Mouse (Mus musculus) G1E (cell line): ENCODE measurements around the gene 1700001O22Rik. TPM values are rescaled to one million over a fixed set of nuclear protein-coding genes. Genes with fewer than 3 reads are reported as not detected.

Experiments
- ATAC-seq: 2 replicates; pipeline ENCODE4 v1.8.0; 2016; ENCODE audit warnings: mild to moderate bottlenecking; ENCODE audit not compliant: insufficient number of reproducible peaks, poor library complexity, low FRiP score, severe bottlenecking; ENCODE audit errors: extremely low read depth
- DNase-seq: peaks from one replicate; pipeline ENCODE4 v3.0.0; 2012; ENCODE audit warnings: low spot score
- H3K27me3 ChIP-seq: 2 replicates; pipeline ENCODE4 v1.6.1; 2012; ENCODE audit warnings: mild to moderate bottlenecking, low read length, inconsistent platforms; ENCODE audit not compliant: insufficient read depth
- H3K36me3 ChIP-seq: replicated peaks from 2 replicates; pipeline ENCODE3; 2012; ENCODE audit warnings: mild to moderate bottlenecking, inconsistent platforms
- H3K4me1 ChIP-seq: 2 replicates; pipeline ENCODE4 v1.6.1; 2012; ENCODE audit warnings: low read depth, low read length, inconsistent platforms, mixed read lengths; ENCODE audit not compliant: insufficient read depth
- H3K4me3 ChIP-seq: 2 replicates; pipeline ENCODE4 v1.5.1; 2012; ENCODE audit warnings: low read depth, mild to moderate bottlenecking, inconsistent platforms, low read length, moderate library complexity, mixed read lengths
- H3K9me3 ChIP-seq: replicated peaks from 2 replicates; pipeline ENCODE4 v1.6.1; 2012; ENCODE audit warnings: inconsistent platforms
- CTCF ChIP-seq: IDR thresholded peaks from 2 replicates; pipeline ENCODE4 v1.5.1; 2012; ENCODE audit warnings: low read depth, low read length, inconsistent platforms, mixed read lengths
- GATA1 ChIP-seq: IDR thresholded peaks from 2 replicates; pipeline ENCODE4 v1.6.1; 2012; ENCODE audit warnings: borderline replicate concordance, low read length, inconsistent platforms, mixed read lengths
- GATA2 ChIP-seq: IDR thresholded peaks from 2 replicates; pipeline ENCODE4 v1.6.1; 2012; ENCODE audit warnings: low read depth, low read length, inconsistent platforms, borderline replicate concordance
- POLR2AphosphoS5 ChIP-seq: IDR thresholded peaks from 2 replicates; pipeline ENCODE4 v1.6.1; 2012; ENCODE audit warnings: low read depth, low read length, inconsistent platforms; ENCODE audit not compliant: insufficient replicate concordance
- TAL1 ChIP-seq: conservative IDR thresholded peaks from 2 replicates; pipeline ENCODE4 v1.6.1; 2012; ENCODE audit warnings: low read depth, low read length, inconsistent platforms, mixed read lengths
- polyA plus RNA-seq: library from polyadenylated mRNA; stranded (reverse); fragments of >175 nt; gene quantifications from 2 replicates; pipeline ENCODE4 v1.2.3, GENCODE M21; 2012
- total RNA-seq, 2 experiments: library from RNA; stranded (forward) in 1 of 2; stranded (reverse) in 1 of 2; fragments of 200-1000 nt in 1 of 2; fragments of >200 nt in 1 of 2; fragmentation: Nextera tagmentation in 1 of 2; gene quantifications; 2 replicates each; pipeline ENCODE4 v1.2.3; 2014 to 2017

1700001O22Rik gene
- total and polyA plus RNA-seq, 3 experiments, result 0.33 TPM; not detected in 2

GRCm38 (mm10) chr2:30783346-30783745 lies 20.1 kb downstream of the 1700001O22Rik start:
- no peaks in the 10 kb centered on the region for H3K9me3 ChIP-seq
- no peak overlapping the region for H3K4me3 ChIP-seq
- DNase-seq (no peak), ATAC-seq (no peak)
- TF ChIP-seq GATA1 (no peak), CTCF (no peak), TAL1 (no peak), POLR2AphosphoS5 (no peak), GATA2 (no peak)
- H3K36me3 ChIP-seq, result no peaks in the 10 kb centered on the region
- H3K4me1 ChIP-seq, result peaks cover 35% of the 10 kb centered on the region
- peaks cover 48% of the 10 kb centered on the region for H3K27me3 ChIP-seq

- Histone ChIP-seq H3K36me3 (no peaks in the 10 kb centered on the region), H3K27me3 (peaks cover 42% of the 10 kb centered on the region), H3K4me3 (no peak overlapping the region), H3K9me3 (no peaks in the 10 kb centered on the region), H3K4me1 (peaks cover 37% of the 10 kb centered on the region)
- no peak for ATAC-seq
- DNase-seq, result no peak
- TF ChIP-seq GATA2, result no peak
- TF ChIP-seq CTCF, result no peak
- TF ChIP-seq TAL1, result no peak
- TF ChIP-seq GATA1, result no peak
- TF ChIP-seq POLR2AphosphoS5, result no peak
Observed at GRCm38 (mm10) chr2:30782312-30783290, 20.9 kb downstream of the 1700001O22Rik start.

- ATAC-seq, result no peak
- H3K36me3 ChIP-seq, result no peaks in the 10 kb centered on the region
- 0 out of 2 replicates have a peak overlapping the region, but pooled peaks have one; percentile 32 for H3K4me3 ChIP-seq
- TF ChIP-seq GATA2, result no peak
- no peak for TF ChIP-seq POLR2AphosphoS5
- TF ChIP-seq TAL1, result no peak
- no peak for TF ChIP-seq GATA1
- TF ChIP-seq CTCF, result no peak
- no peaks in the 10 kb centered on the region for H3K9me3 ChIP-seq
- H3K27me3 ChIP-seq, result peaks cover 9% of the 10 kb centered on the region
- DNase-seq, result no peak
- H3K4me1 ChIP-seq, result peaks cover 48% of the 10 kb centered on the region
Observed at GRCm38 (mm10) chr2:30779241-30779640, 24.2 kb downstream of the 1700001O22Rik start.

- no peak for DNase-seq
- no peaks in the 10 kb centered on the region for H3K9me3 ChIP-seq
- TF ChIP-seq GATA1 (no peak), CTCF (no peak), TAL1 (no peak), POLR2AphosphoS5 (no peak), GATA2 (no peak)
- H3K4me1 ChIP-seq, result peaks cover 58% of the 10 kb centered on the region
- peaks cover 5% of the 10 kb centered on the region; the same call in 1 of the 2 replicates for H3K27me3 ChIP-seq
- H3K4me3 ChIP-seq, result no peak overlapping the region
- ATAC-seq, result no peak
- peaks cover 2% of the 10 kb centered on the region for H3K36me3 ChIP-seq
Observed at GRCm38 (mm10) chr2:30778235-30778634, 25.2 kb downstream of the 1700001O22Rik start.

GRCm38 (mm10) chr2:30777266-30777665 lies 26.2 kb downstream of the 1700001O22Rik start:
- H3K4me3 ChIP-seq, result no peak overlapping the region
- H3K4me1 ChIP-seq, result peaks cover 62% of the 10 kb centered on the region
- H3K36me3 ChIP-seq, result peaks cover 2% of the 10 kb centered on the region
- no peaks in the 10 kb centered on the region for H3K27me3 ChIP-seq
- no peak for DNase-seq
- TF ChIP-seq GATA1, result no peak
- TF ChIP-seq CTCF, result no peak
- TF ChIP-seq GATA2, result no peak
- TF ChIP-seq TAL1, result no peak
- TF ChIP-seq POLR2AphosphoS5, result no peak
- ATAC-seq, result no peak
- H3K9me3 ChIP-seq, result no peaks in the 10 kb centered on the region

GRCm38 (mm10) chr2:30775955-30776354 lies 27.5 kb downstream of the 1700001O22Rik start:
- DNase-seq (no peak), ATAC-seq (no peak)
- Histone ChIP-seq H3K9me3 (no peaks in the 10 kb centered on the region), H3K4me3 (no peak overlapping the region), H3K36me3 (peaks cover 2% of the 10 kb centered on the region), H3K4me1 (peaks cover 68% of the 10 kb centered on the region), H3K27me3 (no peaks in the 10 kb centered on the region)
- TF ChIP-seq CTCF, result 0 out of 2 replicates have a peak, but pooled peaks have one; percentile 15
- no peak for TF ChIP-seq GATA2
